Mouse (Mus musculus): Measurements from ENCODE around the gene Arrb1.

Arrb1 gene

DNA sequence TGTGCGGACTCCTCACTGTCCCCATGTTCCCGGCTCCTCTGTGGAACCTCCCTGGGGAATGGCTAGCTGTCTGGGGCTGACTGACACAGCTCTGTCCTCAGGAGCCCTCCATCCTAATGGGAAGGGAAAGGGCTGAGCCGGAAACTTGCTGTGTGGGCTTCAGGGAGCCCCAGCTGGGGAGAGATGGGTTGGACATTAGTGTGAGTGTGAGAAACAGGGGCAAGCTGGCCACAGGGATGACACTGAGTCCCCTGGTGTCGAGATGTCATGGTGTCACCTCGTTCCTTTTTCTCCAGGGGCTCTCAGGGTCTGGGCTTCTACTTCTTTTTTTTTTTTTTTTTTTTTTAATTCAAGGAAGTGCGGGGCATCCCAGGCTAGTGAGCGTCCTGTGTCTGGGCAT is 47.0 kb downstream of the Arrb1 start:
- no peak for DNase-seq

DNA sequence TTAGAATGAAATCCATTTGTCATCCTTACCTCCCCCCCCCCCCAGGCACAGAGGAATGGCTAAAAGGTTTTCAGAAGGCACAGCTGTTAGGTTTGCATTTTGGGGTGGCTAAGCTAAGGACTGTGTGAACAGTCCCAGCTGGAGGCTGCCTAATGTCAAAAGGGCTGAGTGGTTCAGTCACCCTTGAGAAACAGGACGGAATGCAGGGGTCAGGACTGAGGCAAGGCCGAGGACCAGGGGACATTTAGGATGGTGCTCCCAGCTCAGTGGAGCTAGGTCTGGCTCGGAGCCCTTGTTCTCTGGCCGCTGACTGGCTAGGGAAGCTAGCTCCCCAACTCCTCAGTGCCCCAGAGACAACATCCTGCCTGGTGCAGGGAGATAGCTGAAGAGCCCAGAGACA is 47.6 kb downstream of the Arrb1 start:
- DNase-seq, result no peak

DNA sequence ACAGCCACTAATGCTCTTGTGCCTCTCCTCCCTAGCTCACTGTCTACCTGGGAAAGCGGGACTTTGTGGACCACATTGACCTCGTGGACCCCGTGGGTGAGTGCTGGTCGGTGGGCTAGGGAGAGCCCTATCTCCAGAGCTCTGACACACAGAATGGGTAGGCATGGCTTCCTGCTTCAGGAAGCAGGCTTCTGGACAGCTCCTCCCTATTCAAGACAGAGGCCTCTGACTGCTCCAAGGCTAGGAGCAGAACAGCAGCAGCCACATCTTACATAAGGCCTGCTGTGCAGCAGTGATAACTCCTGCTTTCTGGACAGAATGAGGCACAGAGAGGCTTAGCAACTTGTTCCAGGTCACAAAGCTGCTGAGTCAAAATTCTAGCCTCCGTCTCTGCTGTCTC is 48.4 kb downstream of the Arrb1 start:
- DNase-seq, result no peak

DNA sequence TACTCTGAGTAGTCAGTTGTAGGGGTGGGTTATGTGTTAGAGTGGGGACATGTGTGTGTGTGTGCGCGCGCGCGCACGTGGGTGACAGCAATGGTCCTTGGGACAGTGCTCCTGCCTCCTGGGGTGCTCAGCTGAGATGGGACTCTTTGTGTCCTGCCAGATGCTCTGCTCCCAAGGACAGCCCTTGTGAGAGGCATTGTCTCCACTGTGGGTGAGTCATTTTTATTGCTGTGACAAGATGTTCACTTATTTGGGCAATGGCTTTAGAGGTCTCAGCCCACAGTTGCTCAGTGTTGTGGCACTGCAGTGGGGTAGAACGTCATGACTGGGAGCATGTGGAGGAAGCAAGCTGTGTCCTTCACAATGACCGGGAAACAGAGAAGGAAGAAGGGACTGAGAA is 50.7 kb downstream of the Arrb1 start:
- DNase-seq, result no peak

DNA sequence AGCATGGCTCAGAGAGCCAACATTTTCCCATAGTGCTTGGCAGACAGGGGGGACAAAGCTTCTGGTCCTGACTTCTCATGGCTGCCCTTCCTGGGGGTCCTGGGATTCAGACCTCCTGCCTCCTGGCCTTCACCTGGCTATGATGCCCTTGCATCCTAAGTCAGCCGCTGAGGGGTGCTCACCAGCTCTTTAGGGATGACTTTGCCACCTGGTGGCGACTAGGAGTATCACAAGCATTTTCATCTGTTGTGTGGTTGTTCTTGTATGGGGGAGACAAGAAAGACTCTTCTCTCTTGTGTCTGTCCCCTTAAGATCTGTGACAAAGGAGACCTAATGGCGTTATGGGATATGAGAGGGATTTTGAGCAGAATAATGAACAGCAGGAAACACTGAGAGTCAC is 54.8 kb downstream of the Arrb1 start:
- peak; percentile 65 for DNase-seq

DNA sequence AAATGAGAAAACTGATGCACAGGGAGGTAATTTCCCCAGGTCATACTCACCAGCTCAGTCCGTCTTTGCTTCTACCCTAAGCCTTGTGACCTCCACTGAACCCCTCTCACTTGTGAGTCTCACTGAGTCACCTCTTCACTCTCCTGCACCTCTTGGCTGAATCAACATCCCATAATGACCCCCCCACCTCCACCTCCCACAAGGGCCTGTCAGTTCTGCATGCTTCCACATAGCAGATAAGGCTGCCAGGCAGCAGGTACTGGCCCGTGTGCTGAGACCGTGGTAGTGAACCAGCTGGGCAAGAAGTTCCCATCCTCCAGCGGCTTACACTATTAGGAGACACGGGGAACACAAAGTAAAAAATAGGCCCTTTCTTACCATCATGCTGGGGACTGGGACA is 55.4 kb downstream of the Arrb1 start:
- DNase-seq, result no peak

DNA sequence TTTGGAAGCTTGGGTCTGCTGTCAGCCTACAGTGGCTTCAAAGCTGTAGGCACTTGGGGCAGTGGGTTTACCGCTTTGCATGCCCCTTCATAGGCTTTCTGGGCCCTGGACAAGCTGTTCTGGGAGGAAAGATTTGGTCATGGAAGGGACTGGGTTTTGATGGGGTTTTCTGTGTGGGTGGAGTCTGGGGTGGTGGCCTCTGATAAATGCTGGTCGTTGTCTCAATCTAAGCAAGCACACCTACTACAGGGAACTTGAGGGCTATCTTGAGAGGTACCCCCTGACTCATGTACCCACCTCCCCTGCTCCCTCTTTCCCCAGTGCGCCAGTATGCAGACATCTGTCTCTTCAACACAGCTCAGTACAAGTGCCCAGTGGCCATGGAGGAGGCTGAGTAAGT is 57.4 kb downstream of the Arrb1 start:
- DNase-seq, result no peak

DNA sequence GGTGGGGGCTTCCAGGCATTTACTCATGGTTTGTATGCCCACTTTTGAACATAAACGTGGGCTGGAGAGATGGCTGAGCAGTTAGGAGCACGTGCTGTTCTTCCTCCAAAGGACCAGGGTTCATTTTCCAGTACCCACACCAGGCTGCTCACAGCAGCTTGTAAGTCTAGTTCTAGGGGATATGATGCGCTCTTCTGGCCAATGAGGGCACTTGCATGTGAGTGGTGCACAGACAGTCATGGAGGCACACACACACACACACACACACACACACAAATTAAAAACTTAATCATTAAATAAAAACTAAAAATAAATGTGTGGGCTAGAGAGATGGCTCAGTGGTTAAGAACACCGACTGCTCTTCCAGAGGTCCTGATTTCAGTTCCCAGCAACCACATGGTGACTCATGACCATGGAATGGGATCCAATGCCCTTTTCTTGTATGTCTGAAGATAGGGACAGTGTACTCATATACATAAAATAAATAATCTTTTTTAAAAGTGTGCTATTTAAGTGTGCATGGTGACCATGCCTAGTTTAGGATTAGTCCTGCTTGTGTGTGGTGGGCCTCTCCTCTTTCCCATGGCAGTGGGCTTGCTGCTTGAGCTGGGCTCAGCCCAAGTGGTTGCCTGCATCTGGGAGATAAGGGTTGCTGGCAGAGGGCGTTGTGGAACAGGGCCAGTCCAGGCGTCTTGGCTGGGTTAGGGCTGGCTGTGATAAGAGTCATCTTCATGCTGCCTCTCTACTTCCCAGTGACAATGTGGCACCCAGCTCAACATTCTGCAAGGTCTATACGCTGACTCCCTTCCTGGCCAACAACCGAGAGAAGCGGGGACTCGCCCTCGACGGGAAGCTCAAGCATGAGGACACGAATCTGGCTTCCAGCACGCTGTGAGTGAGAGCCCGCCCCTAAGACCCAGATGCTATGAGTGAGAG is 58.9 kb downstream of the Arrb1 start:
- DNase-seq, result no peak

DNA sequence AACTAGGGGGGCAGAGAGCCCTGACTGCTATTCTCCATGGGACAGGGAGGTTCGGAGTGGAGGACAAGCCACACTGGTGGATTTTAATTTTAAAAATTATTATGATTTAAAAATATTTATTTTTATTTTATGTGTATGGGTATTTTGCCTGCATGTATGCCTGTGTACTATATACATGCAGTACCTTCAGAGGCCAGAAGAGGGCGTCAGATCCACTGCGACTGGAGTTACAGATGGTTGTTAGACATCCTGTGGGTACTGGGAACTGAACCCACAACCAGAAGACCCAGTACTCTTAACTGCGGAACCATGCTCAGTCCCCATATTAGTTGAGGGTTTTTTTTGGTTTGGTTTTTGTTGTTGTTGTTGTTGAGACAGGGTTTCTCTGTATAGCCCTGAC is 63.5 kb downstream of the Arrb1 start:
- DNase-seq, result no peak

DNA sequence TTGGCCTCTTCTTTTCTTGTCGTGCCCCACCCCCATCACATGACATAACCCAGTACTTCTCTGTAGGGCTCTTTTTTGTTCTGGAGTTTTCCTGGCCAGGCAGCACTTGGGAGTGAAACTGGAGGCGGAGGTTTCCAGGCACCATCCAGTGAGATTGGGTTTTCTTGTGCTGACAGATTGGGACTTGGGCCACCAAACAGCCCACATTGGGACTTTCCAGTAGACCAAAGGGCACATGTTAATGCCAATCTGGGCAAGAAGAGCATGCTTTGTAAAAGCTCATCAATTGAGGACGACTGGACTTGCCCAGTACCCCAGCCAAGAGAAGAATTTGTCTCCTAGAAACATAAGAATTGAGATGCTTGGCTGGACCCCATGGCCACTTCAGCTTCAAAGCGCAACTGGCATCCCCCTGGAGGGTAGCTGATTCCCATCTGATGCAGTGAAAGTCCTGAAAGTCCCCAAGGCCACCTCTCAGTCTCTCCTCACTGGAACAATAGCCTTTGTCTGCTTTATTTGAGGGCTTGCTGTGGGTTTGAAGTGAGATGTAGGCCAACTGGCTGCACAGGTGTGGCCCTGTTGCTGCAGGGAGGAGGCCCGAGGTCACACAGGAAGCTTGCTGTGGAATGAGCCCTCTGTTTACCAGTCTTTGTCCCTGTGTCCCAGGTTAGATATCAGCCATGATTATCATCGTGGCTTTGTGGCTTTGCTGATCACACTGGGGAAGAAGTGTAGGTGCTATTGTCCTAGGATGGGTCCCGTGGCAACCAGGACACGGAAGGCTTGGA is 68.8 kb downstream of the Arrb1 start:
- DNase-seq, result no peak

DNA sequence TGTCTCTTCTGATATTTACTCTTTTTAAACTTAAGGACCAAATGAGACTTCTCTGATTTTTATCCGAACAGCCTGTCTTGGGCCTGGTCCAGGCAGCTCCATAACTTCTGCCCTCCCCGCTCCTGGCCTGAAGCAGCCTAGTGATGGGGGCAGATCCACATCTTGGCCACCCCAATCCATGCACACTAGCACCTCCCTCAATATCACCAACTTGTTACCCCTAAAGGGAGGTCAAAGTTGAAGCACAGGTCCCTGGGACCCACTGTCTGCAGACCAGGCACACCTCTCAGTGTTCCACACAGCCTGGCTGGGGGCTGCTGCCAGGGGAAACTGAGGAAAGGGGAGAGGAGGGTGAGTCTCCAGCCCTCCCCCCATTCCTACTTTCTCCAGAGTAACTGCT is 69.8 kb downstream of the Arrb1 start:
- no peak for DNase-seq

DNA sequence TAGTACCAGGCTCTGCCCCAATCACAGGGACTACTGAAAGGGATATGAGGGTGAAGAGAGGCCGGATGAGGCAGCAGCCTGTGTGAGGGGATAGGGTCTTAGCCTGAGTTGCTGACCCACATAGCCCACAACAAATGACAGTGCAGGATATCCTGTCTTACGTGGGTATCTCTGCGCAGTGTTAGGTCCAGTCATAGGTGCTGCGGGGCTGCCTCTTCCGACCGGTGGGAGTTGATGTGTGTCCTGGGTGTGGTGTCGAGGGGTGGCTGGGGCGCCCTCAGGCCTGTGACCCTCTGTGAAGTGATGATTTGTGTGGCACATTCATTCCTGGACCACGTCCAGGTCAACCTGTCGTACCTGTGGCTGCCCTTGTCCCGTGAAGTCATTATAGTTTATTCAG is 71.0 kb downstream of the Arrb1 start:
- DNase-seq, result no peak

DNA sequence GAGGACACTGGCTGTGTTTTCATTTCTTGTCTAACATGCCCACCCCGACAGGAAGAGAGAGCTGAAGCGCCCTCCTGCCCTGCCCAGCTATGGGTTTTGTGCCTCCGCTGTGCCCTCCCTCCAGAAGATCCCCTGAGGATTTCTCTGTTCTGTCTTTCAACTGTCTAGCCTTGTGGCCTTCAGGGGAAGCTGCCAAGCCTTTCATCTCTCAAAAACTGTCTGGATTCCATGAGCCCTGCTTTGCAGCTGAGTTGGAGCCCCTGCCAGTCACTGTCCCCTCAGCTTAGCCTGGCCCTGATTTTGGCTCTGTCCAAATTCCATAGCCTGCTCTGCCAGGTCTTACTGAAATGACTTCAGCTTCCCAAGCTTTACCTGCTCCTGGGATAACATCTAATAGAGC is 71.5 kb downstream of the Arrb1 start:
- no peak for DNase-seq

DNA sequence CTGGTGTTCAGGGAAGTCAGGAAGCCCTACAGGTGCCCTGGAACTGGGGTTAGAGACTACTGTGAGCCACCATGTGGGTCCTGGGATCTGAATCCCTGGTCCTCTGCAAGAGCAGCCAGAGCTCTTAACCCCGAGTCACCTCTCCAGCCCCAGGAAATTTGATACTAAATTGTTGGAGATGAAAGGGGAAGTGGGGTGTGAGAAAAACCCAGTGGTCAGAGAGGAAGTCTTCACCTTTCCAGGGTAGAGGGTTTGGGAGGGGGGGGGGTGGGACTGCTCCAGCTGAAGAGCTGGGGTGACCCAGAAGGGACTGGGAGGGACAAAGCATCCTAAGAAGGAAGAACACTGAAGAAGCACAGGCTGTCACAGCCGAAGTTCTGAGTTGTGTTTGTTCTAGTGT is 72.4 kb downstream of the Arrb1 start:
- DNase-seq, result no peak

DNA sequence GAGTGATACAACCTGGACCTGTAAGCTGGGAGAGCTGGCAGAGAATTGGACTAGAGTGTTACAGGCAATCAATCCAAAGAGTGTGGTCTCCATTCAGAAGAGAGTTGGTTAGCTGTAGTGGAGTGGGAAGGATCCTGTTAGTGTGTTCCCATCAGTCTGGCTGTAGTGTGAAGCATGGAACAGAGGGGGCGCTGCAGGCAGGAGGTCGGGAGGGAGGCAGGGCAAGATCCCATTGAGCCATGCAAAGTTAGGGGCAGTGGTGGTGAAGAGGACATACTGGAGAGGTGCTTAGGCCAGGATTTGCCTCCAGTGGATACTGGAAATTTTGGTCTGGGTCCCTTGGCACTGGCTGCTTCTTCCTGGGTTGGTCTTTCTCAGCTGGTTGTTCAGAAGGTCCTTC is 83.0 kb downstream of the Arrb1 start:
- no peak for DNase-seq

DNA sequence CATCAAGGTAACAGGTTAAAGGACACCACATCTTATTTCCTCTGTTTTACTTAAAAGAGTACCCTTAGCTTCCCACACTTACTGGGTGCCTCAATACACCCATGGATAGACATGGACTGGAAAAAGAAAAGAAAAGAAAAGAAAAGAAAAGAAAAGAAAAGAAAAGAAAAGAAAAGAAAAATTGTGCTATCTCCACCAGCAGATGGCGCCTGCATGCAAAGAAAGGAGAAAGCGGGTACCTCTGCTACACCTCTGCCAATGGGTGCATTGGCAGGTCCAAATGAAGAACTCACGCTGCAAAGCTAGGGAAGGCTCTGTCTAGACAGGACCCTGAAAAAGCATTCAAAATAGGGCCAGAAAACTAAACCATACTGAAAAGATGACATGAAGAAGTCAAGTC is 83.6 kb downstream of the Arrb1 start:
- no peak for DNase-seq

DNA sequence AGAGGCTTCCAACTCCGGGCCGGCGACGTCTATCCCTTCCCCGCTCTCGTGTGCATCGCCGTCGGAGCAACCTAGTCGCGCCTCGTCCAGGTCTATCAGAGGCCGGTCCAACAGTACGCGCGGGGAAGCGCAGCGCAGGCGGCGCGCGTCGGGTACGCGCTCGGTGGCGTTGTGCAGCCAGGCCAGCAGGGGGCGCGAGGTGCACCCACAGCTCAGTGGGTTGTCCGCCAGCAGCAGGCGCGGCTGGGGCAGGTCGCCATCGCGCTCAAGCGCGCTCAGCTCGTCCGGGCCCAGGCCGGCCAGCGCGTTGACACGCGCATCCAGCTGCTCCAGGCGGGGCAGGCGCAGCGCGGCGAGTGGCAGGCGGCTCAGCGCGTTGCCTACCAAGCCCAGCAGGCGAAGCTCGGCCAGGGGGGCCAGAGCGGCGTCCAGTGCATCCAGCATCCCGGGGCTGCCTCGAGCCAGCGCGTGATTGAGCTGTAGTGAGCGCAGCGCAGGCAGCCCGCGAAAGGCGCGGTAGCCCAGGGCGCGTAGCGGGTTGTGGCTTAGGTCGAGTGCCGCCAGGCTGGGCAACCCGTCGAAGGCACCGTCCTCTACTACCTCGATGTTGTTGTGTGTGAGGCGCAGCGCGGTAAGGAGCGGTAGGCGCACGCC is 90.6 kb downstream of the Arrb1 start:
- DNase-seq, result peak; percentile 88

DNA sequence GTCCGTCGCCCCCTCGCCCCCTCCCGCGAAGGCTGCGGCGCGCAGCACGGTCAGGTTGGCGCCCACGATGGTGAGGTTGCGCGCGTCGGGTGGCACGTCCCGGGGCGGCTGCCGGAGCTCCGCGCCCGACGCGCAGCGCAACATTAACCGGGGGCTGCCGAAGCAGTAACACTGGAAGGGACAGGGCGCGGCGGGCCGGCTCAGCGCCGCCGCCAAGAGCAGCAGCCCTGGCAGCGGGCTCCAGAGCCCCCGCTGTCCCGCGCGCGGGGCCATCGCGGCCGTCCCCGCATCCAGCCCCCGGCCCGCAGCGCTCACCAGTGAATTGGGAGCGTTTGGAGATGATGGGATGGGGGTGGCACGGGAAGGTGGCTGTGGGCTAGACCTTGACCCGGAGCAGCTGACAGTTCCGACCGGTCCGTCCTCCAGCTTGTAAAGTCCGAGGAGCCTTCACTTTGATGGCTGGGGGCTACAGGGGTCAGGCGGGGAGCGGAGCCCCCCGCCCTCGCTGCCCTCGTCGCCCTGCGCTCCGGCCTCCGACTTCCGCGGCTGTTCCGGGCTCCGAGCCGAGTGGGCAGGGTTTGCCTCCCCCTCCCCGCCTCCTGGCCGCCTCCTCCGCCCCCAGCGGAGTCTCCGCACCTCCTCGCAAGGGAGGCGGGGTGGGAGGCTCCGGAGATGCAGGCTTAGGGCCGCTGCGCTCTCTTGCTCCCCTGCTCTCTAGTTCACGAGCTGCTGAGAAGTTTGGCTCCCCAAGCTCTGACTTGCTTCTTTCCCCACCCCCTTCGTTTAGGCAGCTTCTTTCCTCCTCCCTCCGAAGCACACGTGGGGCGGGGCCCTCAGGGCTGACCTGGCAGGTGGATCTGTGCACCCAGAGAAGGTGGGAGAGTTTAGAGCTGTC is 91.4 kb downstream of the Arrb1 start, which contains the start of gene Tpbgl:
Gene Tpbgl, minus strand, starts transcription at position 728 of the 895 bp plus-strand sequence.
- peak; percentile 21 for DNase-seq

DNA sequence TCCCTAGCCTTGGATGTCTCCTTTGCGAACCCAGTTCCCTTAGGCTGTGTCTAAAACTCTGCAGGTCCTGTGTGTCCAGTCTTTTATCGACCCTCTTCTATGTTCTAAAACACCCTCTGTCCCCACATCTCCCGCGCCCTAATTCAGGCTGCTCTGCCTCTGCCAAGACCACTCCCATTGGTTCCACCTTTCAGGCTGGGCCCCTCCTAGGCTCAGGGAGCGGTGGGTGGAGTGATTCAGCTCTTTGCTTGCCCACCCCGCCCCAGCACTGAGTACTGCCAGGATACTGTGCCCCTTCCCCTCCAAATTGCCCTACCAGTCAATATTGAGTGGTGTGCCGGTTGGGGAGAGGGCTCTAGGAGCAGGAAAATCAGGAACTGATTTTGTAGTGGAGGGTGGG is 92.1 kb downstream of the Arrb1 start:
- DNase-seq, result no peak

DNA sequence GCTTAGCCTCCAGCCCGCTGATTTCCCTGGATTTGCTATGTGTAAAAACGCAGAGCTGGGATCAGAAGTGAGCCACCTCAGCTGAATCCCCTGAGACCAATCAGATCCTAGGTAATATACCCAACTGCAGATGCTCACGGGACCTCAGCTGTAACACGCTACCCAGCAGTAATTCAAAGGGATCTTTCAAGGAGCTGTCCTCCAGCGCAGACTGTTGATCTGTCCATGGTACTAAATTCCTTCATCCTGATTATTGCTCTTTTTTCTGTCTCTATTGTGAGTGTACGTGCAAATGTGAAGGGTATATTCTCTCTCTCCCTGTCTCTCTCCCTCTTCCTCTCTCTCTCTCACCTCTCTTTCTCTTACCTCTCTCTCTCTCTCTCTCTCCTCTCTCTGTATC is 97.0 kb downstream of the Arrb1 start:
- DNase-seq, result no peak

DNA sequence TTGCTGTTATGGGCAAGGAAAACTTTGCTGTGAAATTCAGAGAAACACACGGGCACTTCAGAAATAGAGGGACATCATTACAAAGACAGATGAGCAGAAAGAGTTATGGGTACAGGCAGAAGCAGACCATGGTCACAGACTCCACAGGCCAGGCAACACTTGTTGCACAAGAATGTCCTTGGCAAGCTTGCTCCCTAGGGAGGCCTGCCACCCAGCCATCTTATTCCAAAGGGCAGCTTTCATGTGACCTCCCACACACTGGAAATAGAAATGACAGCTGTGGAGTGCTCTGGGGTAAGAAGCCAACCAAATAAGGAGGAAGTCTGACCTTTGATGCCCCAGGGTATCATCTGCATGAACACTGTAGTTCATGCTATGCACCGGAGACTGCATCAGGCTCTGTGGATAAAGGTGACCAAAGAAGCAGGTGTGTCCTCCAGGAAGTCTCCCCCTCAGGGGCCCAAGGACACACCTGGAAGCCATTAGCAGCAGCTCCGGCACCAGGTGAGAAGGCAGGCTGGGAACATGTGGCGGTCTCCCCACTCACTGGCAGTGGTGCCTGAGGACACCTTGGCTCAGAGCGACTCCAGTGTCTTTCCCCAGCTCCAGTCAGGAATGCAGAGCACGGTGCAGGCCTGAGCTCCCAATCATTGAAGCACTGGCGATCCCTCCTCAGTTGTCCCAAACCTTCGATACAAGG is 98.8 kb downstream of the Arrb1 start:
- DNase-seq, result no peak

DNA sequence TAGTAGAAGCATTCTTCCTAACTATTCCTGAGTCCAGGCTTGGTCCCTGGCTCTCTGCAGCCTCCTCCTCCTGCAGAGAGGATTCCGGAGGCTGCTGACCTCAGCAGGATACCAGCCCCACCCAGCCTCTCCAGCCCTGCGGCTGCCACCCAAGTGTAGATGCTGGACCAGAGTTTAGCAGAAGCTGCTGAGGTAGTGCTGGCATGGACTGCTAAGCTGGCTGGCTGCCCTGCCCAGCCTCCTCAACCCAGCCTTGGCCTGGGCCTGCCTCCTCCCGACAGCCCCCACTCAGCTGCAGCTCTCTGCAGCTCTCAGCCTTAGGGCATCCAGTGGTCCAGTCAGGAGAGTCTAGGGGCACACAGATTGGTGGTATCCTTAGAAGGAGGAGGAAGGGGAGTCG is 106.0 kb downstream of the Arrb1 start:
- DNase-seq, result no peak

Measured in right cerebral cortex, postnatal 25 days (tissue).